Mouse (Mus musculus): ENCODE measurements around the gene Vps37b.
A peak's percentile ranks its signal among the peaks of the same experiment; 100 is the strongest.

Gene Vps37b

GRCm38 (mm10) chr5:124021701-124022100 is 10.4 kb downstream of the Vps37b start:
- DNase-seq: no peak

GRCm38 (mm10) chr5:124021148-124021547 is 10.9 kb downstream of the Vps37b start:
- DNase-seq: no peak

- DNase-seq: peak; percentile 94
Observed at GRCm38 (mm10) chr5:124019348-124020216, 12.5 kb downstream of the Vps37b start.

DNA sequence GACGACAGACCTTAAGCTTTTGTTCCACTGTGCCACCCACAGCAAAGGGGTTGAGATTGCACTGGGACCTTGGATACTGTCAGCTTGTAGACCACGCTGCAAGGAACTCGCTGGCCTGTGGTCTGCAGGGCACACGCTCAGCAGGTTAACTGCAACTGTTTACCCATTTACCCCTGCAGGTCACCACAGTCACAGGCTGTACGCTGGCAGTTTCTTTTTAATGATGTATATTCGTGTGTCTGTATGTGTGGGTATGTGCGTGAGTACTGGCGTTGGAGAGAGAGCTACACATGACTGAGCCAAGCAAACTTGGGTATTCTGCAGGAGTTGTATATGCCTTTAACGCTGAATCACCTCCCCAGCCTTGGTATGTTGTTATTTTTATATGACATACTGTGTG is 13.4 kb downstream of the Vps37b start:
- no peak for DNase-seq

- no peak for DNase-seq
Observed at GRCm38 (mm10) chr5:124017941-124018340, 14.1 kb downstream of the Vps37b start.

DNA sequence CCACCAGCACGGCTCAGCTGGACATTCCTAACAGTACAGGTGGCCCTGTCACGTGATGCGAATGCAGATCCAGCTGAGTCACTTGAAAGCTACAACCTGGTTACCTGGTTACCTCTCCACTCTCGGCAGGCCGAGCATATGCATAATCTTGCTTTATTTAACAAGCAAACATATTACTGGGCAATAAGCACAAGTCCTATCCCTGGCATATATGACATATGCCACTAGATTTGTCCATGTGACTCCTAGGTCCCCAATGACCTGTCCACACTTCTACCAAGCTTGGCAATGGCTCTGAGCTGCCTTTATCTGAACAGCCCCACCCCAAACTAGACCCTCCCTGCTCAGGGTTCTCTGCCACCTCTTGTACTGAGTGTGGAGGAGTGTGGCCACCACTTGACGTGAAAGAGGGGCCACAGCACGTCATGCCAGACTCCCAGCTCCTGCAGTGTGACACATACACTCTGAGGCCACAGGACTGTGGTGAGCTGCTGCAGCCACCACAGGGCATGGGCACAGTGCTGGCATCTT is 15.7 kb downstream of the Vps37b start:
- no peak for DNase-seq

DNA sequence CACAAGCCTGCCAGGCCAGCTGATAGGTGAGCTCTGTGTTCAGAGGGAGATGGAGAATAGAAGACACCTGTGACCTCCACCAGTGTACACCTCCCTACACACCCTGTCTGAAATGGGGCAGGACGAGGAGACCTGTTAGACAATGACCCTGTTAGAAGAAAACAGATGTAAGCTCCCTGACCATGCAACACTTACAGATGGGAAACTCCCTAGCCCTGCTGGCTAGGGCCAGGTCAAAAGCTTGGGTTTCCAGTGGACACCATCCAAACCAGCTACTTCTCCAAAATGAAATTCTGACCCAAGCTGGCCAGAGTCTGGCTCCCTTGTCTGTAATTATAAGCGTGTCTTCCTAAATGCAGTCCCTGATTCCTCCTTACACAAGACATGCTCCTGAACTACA is 16.3 kb downstream of the Vps37b start:
- DNase-seq: no peak

GRCm38 (mm10) chr5:124014791-124015251 is 17.2 kb downstream of the Vps37b start:
- no peak for DNase-seq

- DNase-seq: no peak
Observed at GRCm38 (mm10) chr5:124014180-124014579, 17.9 kb downstream of the Vps37b start.

- DNase-seq: no peak
Observed at GRCm38 (mm10) chr5:124013747-124014146, 18.3 kb downstream of the Vps37b start.

- no peak for DNase-seq
Observed at GRCm38 (mm10) chr5:124012885-124013284, 19.2 kb downstream of the Vps37b start.

DNA sequence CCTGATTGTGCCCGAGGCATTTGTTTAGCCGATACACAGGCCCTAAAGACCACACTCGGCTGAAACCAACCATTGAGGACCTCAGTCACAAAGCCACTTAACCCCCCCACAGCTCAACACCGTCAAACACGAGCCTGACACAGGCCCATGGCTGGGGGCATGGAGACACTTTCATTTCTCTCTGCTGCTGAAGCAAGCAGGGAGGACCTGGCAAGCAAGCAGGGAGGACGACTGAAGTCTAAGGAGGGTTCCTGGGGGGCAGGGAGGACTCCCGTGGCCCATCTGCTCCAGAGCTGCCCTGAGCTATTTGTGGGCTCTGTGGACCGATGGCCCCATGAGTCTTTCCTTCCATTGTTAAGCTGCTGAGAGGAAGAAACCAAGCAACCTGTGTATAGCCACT is 20.1 kb downstream of the Vps37b start:
- DNase-seq: no peak

DNA sequence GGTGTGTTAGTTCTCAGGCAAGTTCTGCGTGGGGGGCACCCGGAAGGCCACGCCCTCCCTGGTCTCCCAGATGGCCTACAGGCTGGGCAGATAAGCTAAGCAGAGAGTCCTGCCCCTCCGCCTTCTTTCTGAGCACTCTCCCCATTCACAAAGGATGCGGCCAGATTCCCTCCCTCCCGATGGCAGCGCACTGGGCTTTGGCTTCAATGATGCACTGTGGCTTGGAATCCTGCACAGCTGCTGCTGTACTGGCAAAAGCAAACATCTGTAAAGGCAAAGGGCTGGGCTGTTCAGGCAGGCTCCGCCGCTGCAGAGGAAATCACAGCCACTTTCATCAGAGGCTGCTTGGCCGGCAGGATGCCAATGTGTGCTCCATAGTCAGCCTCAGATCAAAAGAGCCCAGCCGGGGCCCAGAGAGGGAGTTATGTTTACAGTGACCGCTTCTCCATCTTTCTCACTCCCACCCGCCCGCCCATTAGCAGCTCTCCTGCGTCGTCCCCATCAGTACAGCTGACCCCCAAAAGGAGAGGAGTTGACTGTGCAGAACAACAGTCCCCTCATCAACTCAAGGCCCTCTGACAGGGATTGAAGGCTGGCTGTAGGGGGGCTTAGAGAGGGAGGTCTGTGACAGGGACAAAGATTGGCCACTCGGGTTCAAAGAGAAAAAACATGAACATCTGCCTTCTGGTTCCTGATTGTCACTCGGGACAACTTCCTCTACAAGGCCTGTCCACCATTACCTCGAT is 21.0 kb downstream of the Vps37b start:
- DNase-seq: no peak

DNA sequence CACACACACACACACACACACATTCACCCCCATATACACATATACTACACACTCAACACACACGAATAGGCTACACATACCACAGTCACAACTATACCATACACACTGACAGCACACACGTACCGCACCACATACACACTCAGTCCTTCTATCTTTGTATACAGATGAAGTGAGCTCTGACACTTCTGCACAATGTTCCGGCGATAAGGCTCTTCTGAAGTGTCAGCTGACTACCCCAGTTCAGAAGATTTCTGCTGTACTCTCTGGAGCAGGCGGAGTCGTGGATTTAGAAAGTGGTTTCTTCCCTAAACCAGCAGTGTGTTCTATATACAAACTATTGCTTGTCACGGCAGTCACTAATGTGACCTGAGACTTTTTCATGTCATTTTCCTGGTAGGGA is 22.0 kb downstream of the Vps37b start:
- DNase-seq: no peak

DNA sequence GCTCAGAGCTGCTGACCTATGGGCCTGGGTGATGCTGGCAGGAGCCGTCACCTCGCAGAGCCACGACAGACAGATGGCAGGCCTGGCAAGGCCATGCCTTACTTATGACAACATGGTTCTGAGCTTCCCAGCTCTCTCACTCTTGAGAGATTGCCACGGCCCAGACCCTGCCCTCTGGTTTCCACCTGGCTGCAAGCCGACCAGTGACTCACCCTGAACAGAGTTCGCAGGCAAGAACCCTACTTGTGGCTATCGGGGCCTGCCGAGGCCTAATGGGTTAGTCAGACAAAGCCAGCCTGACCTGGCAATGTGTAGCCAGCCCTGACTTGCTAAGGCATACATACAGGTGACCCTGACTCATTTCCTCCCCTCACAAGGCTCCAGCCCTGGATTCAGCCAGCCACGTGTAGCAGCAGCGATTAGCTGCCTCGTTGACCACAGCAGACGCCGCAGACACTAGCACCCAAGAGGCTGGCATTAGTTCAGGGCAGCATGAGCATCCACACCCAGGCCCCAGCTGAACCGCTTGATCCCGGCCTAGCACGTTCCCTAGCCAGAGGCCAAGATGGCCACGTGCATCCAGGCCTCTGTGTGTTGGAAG is 25.1 kb downstream of the Vps37b start:
- DNase-seq: no peak

GRCm38 (mm10) chr5:124006082-124006873 is 25.8 kb downstream of the Vps37b start:
- DNase-seq: no peak

GRCm38 (mm10) chr5:124005591-124005990 is 26.5 kb downstream of the Vps37b start:
- no peak for DNase-seq

DNA sequence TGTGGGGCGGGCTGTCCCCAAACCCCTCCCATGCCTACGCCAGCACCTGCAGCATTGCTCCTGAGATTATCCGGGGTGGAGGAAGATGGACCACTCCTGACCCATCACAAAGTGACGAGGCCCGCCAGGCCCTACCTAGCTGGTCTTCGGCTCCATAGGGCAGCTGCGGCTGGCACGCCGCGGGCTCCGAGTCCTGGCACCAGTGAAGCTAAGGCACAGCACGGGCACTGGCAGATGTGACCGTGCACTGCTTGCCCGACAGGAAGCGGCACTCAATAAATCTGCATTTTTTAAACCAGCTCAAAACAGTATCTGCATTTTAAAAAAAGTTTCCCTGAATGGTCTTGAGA is 26.9 kb downstream of the Vps37b start:
- no peak for DNase-seq

DNA sequence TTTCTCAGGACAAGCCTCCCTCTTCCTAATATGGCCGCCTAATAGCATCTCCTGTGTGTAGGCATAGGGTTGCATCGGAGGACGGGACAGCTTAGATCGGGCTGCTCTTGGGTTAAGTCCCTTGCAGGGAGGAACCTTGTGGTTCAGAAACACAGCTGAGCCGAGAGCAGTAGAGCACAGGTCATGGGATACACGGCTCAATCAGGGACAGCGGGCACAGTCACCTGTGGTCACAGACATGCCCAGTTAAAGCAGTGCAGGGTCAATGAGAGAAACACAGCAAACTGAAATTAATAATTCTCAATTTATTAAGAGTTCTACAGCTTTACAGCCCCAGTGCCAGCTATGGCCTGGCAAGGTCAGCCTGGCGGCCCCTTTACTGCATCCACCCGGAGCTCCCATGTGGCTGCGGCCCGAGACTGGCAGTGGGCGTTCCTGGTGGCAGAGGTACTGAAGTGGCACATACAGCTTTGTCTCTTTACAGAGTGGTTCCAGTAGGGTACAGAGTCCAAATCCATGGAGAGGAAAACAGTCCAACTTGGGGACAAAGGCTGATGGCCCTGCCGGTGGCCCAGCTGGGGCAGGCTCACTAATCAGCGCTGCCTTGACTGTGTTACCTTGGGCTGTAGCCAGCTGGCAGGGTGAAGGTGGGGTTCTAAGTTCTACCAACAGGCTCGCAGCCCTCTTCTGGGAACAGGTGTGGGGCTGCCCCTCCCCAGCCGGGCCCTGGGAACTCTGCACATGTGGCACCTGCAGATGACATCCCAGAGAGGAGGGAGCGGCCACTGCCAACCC is 27.5 kb downstream of the Vps37b start:
- no peak for DNase-seq

DNA sequence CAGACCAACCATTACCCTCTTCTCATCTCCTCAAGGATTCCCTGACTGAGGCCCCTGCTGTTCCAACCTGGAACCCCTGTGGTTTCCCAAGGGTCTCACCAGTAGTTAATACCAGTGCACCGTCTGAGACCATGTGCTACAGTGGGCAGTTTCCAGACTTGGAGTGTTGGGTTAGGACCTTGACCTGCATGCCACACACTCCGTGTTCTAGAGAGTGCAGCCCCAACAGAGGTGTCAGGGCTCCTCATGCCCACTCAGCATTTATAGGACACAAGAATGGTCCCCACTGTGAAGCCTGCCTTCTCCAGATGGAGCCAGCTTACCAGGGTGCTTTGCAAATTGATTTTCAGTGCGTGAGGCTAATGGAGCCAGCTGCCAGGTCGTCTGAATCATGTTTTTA is 28.7 kb downstream of the Vps37b start:
- no peak for DNase-seq

DNA sequence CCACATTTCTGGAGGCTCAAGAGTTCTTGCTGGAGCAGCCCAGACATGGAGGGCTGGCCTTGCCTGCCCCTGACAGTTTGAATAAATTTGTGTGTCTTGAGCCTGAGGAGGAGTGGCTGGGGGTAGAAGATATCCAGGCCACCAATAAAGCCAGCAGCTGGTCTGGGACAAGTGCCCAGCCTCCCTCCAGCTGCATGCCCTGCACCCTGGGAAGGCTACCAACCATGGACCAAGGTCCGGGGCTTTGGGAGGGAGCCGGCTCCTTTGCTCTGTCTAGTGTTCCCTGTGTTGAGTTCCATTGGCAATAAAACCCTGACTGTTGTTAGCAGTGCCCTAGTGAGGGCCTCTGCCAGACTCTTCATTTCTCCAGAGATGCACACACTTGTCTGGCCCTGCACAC is 29.2 kb downstream of the Vps37b start:
- DNase-seq: peak; percentile 69

DNA sequence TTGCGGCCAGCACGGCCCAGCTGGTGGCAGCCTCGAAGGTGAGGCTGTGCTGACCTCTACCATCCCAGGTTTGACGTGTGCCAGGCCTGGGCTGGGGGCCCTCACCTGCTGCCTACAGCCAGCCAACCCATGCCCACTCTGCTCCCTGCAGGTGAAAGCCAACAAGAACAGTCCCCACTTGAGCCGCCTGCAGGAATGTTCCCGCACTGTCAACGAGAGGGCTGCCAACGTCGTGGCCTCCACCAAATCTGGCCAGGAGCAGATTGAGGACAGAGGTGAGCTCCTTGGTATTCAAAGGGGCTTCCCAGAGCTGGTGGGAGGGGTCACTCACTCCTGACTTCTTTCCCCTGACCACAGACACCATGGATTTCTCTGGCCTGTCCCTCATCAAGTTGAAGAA is 30.8 kb downstream of the Vps37b start:
- DNase-seq: no peak

Measured in right cerebral cortex, adult 18-20 months (tissue).